Mouse (Mus musculus) thymus, postnatal 36 days (tissue): Measurements from ENCODE around the gene Wdcp.
"Not testable (repeated sequence)": the region's sequence is repeated elsewhere in the genome, so short reads cannot be mapped to it uniquely, and the experiment has no call there.

Experiments used
- DNase-seq, 2 experiments: peaks; one replicate each; pipeline ENCODE4 v3.0.0; 2022; ENCODE audit warnings: mixed read lengths in 2 of 2

The Wdcp gene

GRCm38 (mm10) chr12:4842890-4843597, at the start of gene Wdcp:
Wdcp (plus strand) TSS chr12:4843303.
- peak; percentile 81 to 87 for DNase-seq

- DNase-seq, result peak; percentile 24 to 32
Observed at GRCm38 (mm10) chr12:4793718-4794117, 49.4 kb upstream of the Wdcp start.

GRCm38 (mm10) chr12:4797471-4797870, 45.6 kb upstream of the Wdcp start:
- DNase-seq, result not testable (repeated sequence)

GRCm38 (mm10) chr12:4811036-4811435, 32.1 kb upstream of the Wdcp start:
- DNase-seq, result no peak

GRCm38 (mm10) chr12:4811705-4812104, 31.4 kb upstream of the Wdcp start:
- no peak for DNase-seq

- DNase-seq, result no peak
Observed at GRCm38 (mm10) chr12:4813636-4814035, 29.5 kb upstream of the Wdcp start.

- no peak for DNase-seq
Observed at GRCm38 (mm10) chr12:4816680-4817360, 26.3 kb upstream of the Wdcp start.

- DNase-seq, result peak; percentile 99
Observed at GRCm38 (mm10) chr12:4817361-4818101, 25.6 kb upstream of the Wdcp start, which contains the start of gene Sf3b6. Sf3b6 (plus strand) TSS chr12:4817544.

GRCm38 (mm10) chr12:4827256-4827655, 15.8 kb upstream of the Wdcp start:
- no peak for DNase-seq

- DNase-seq, result no peak
Observed at GRCm38 (mm10) chr12:4836959-4837358, 6.1 kb upstream of the Wdcp start.

GRCm38 (mm10) chr12:4840010-4840409, 3.1 kb upstream of the Wdcp start:
- DNase-seq, result no peak

GRCm38 (mm10) chr12:4840741-4841140, 2.4 kb upstream of the Wdcp start:
- no peak for DNase-seq

GRCm38 (mm10) chr12:4841392-4841887, 1.7 kb upstream of the Wdcp start, which contains the start of gene Fkbp1b:
Fkbp1b (minus strand) TSS chr12:4841591.
- DNase-seq, result peak; percentile 58 to 64

GRCm38 (mm10) chr12:4842456-4842855, 647 bp upstream of the Wdcp start:
- DNase-seq, result no peak

- peak; percentile 32 to 35 for DNase-seq
Observed at GRCm38 (mm10) chr12:4843741-4844140, 638 bp downstream of the Wdcp start.

- peak; percentile 24 to 33 for DNase-seq
Observed at GRCm38 (mm10) chr12:4856160-4856559, 13.1 kb downstream of the Wdcp start.

- no peak for DNase-seq
Observed at GRCm38 (mm10) chr12:4856834-4857233, 13.7 kb downstream of the Wdcp start.

- no peak for DNase-seq
Observed at GRCm38 (mm10) chr12:4859241-4859914, 16.3 kb downstream of the Wdcp start.

- peak in 1 of 2 experiments; percentile 14 for DNase-seq
Observed at GRCm38 (mm10) chr12:4862672-4863071, 19.6 kb downstream of the Wdcp start.

- DNase-seq, result no peak
Observed at GRCm38 (mm10) chr12:4863654-4864337, 20.7 kb downstream of the Wdcp start.

GRCm38 (mm10) chr12:4864338-4864690, 21.2 kb downstream of the Wdcp start:
- DNase-seq, result no peak

- no peak for DNase-seq
Observed at GRCm38 (mm10) chr12:4868924-4869323, 25.8 kb downstream of the Wdcp start.
